Mouse (Mus musculus): ENCODE measurements around the gene Akt1s1.
A peak's percentile ranks its signal among the peaks of the same experiment; 100 is the strongest.

The Akt1s1 gene

GRCm38 (mm10) chr7:44826771-44827170 lies 22.0 kb upstream of the Akt1s1 start:
- no peak for DNase-seq

- no peak for DNase-seq
These were observed 20.1 kb upstream of the Akt1s1 start for GRCm38 (mm10) chr7:44828706-44829105.

- no peak for DNase-seq
These were observed 16.0 kb upstream of the Akt1s1 start for GRCm38 (mm10) chr7:44832763-44833162.

GRCm38 (mm10) chr7:44835373-44836015 lies 13.3 kb upstream of the Akt1s1 start:
- peak; percentile 50 to 65 for DNase-seq

- peak in 1 of 2 experiments; percentile 49 for DNase-seq
These were observed 12.8 kb upstream of the Akt1s1 start for GRCm38 (mm10) chr7:44836016-44836404.

GRCm38 (mm10) chr7:44836423-44837053 lies 12.3 kb upstream of the Akt1s1 start:
- DNase-seq = no peak

GRCm38 (mm10) chr7:44838073-44838472 lies 10.7 kb upstream of the Akt1s1 start:
- no peak for DNase-seq

- no peak for DNase-seq
These were observed 9.7 kb upstream of the Akt1s1 start for GRCm38 (mm10) chr7:44839171-44839490.

GRCm38 (mm10) chr7:44839491-44840191 lies 9.2 kb upstream of the Akt1s1 start:
- DNase-seq = peak; percentile 44 to 48

GRCm38 (mm10) chr7:44840426-44840825 lies 8.4 kb upstream of the Akt1s1 start:
- DNase-seq = no peak

GRCm38 (mm10) chr7:44841825-44842463 lies 6.8 kb upstream of the Akt1s1 start:
- DNase-seq = no peak

- DNase-seq = no peak
These were observed 3.8 kb upstream of the Akt1s1 start for GRCm38 (mm10) chr7:44845006-44845405.

- no peak for DNase-seq
These were observed 2.0 kb upstream of the Akt1s1 start for GRCm38 (mm10) chr7:44846804-44847203.

- no peak for DNase-seq
These were observed 1.0 kb upstream of the Akt1s1 start for GRCm38 (mm10) chr7:44847772-44848171.

- DNase-seq = peak; percentile 93 to 94
These were observed 773 bp downstream of the Akt1s1 start for GRCm38 (mm10) chr7:44849416-44850111.

GRCm38 (mm10) chr7:44850146-44850545 lies 1.4 kb downstream of the Akt1s1 start:
- peak; percentile 72 to 78 for DNase-seq

- no peak for DNase-seq
These were observed 2.2 kb downstream of the Akt1s1 start for GRCm38 (mm10) chr7:44850789-44851624.

- DNase-seq = no peak
These were observed 2.9 kb downstream of the Akt1s1 start for GRCm38 (mm10) chr7:44851625-44852234.

- DNase-seq = no peak
These were observed 3.7 kb downstream of the Akt1s1 start for GRCm38 (mm10) chr7:44852259-44853027.

GRCm38 (mm10) chr7:44853065-44853464 lies 4.3 kb downstream of the Akt1s1 start:
- no peak for DNase-seq
